Mouse (Mus musculus) stomach, embryonic 14.5 days (tissue): ENCODE results near the gene 2010111I01Rik. TPM values are rescaled to one million over a fixed set of nuclear protein-coding genes. Genes with fewer than 3 reads are reported as not detected.
A peak's percentile ranks its signal among the peaks of the same experiment; 100 is the strongest.

Source experiments
- ATAC-seq: fragments of 200-750 bp; cut with Nextera tagmentation; 2 replicates; pipeline ENCODE4 v1.8.0; 2017; ENCODE audit warnings: low read depth, moderate TSS enrichment; ENCODE audit not compliant: insufficient number of reproducible peaks, insufficient read depth, low FRiP score
- H3K27ac ChIP-seq: fragments of 300-500 bp; sonication (generic); 2 replicates; pipeline ENCODE4 v1.5.1; 2014; ENCODE audit warnings: mild to moderate bottlenecking, low read length, moderate library complexity, mixed read lengths
- H3K27me3 ChIP-seq: fragments of 300-500 bp; sonication (generic); 2 replicates; pipeline ENCODE4 v1.6.1; 2014; ENCODE audit warnings: low read length, control low read depth, mixed read lengths; ENCODE audit not compliant: control insufficient read depth, insufficient read depth
- H3K36me3 ChIP-seq: fragments of 300-500 bp; sonication (generic); 2 replicates; pipeline ENCODE4 v1.6.1; 2014; ENCODE audit warnings: mild to moderate bottlenecking, control low read depth, low read length, moderate library complexity, mixed read lengths; ENCODE audit not compliant: control insufficient read depth, insufficient read depth
- H3K4me1 ChIP-seq: fragments of 300-500 bp; sonication (generic); 2 replicates; pipeline ENCODE4 v1.6.1; 2014; ENCODE audit warnings: low read length, control low read depth, mixed read lengths; ENCODE audit not compliant: control insufficient read depth, insufficient read depth
- H3K4me2 ChIP-seq: fragments of 300-500 bp; sonication (generic); replicated peaks from 2 replicates; pipeline ENCODE4 v1.6.1; 2014; ENCODE audit warnings: low read depth, low read length, control low read depth
- H3K4me3 ChIP-seq: fragments of 300-500 bp; sonication (generic); 2 replicates; pipeline ENCODE4 v1.5.1; 2014; ENCODE audit warnings: low read depth, low read length, control low read depth
- H3K9ac ChIP-seq: fragments of 300-500 bp; sonication (generic); replicated peaks from 2 replicates; pipeline ENCODE4 v1.6.1; 2014; ENCODE audit warnings: low read depth, mild to moderate bottlenecking, control low read depth, low read length, moderate library complexity, mixed read lengths
- H3K9me3 ChIP-seq: fragments of 300-500 bp; sonication (generic); 2 replicates; pipeline ENCODE4 v1.6.1; 2016; ENCODE audit warnings: low read depth, low read length, control low read depth; ENCODE audit not compliant: control insufficient read depth
- WGBS: fragments of 180-500 bp; shearing (Covaris S2); extraction: QIAGEN DNeasy Blood & Tissue Kit; methylation state at CpG from one replicate; pipeline ENCODE4 v1.1.7; 2014; 5-methylcytosine and 5-hydroxymethylcytosine counted together
- polyA plus RNA-seq: library from polyadenylated mRNA; unstranded; fragments of >200 nt; fragmentation: Nextera tagmentation; extraction: Ambion mirVana; gene quantifications from 2 replicates; pipeline ENCODE4 v1.2.1, GENCODE M21; 2014

Gene 2010111I01Rik
- polyA plus RNA-seq, 1 experiment from 2014 or later = 140 TPM

DNA sequence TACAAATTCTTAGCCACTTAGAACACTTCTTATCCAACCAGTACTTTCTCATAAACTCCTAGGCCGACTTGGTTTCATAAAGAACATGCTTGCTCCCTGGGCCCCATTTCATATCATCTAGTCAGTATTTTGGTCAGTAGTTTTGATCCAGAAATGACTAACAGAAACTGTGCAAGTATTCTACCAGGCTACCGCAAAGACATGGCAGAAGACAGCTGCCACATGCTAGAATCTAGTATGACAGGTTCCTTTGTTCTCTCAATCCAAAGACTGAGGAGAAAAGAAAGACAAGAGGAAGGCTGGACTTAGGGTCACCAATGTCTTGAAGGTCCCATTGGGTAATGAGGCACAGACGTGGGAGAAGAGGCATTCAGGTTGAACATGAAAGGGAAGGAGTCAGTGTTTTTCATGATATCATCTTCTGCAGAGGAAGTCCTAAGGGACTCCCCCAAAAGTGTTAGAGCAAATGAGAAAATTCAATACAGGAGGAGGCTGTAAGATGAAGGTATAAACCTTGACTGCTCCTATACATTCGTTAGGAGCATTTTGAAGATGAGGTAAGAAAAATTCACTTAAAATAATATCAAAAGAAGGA is 216.0 kb downstream of the 2010111I01Rik start:
- Histone ChIP-seq H3K9me3 (no peaks in the 10 kb centered on the region), H3K4me2 (no peak overlapping the region), H3K4me1 (0 out of 2 replicates have a peak, but pooled peaks cover under 1% of the 10 kb centered on the region), H3K36me3 (no peaks in the 10 kb centered on the region), H3K9ac (no peak overlapping the region), H3K27ac (no peak overlapping the region), H3K4me3 (no peak overlapping the region), H3K27me3 (no peaks in the 10 kb centered on the region)
- no peak for ATAC-seq
- WGBS = 84% methylated on average over 4 of the region's 4 CpGs

GRCm38 (mm10) chr13:63184946-63185345 is 220.3 kb downstream of the 2010111I01Rik start:
- H3K4me1 ChIP-seq = peaks cover 17% of the 10 kb centered on the region
- H3K9ac ChIP-seq = no peak overlapping the region
- WGBS = 87% methylated on average over 6 of the region's 6 CpGs
- no peak overlapping the region for H3K27ac ChIP-seq
- ATAC-seq = no peak
- H3K36me3 ChIP-seq = no peaks in the 10 kb centered on the region
- H3K27me3 ChIP-seq = no peaks in the 10 kb centered on the region
- no peaks in the 10 kb centered on the region for H3K9me3 ChIP-seq
- no peak overlapping the region for H3K4me3 ChIP-seq
- no peak overlapping the region for H3K4me2 ChIP-seq

- no peak overlapping the region for H3K4me2 ChIP-seq
- WGBS = 72% methylated on average over 4 of the region's 4 CpGs
- no peak overlapping the region for H3K4me3 ChIP-seq
- H3K9me3 ChIP-seq = no peaks in the 10 kb centered on the region
- no peaks in the 10 kb centered on the region for H3K36me3 ChIP-seq
- ATAC-seq = no peak
- H3K27ac ChIP-seq = no peak overlapping the region
- no peak overlapping the region for H3K9ac ChIP-seq
- H3K4me1 ChIP-seq = peaks cover 17% of the 10 kb centered on the region
- H3K27me3 ChIP-seq = no peaks in the 10 kb centered on the region
Observed at GRCm38 (mm10) chr13:63186217-63186616, 221.5 kb downstream of the 2010111I01Rik start.

GRCm38 (mm10) chr13:63186642-63187041 is 221.9 kb downstream of the 2010111I01Rik start:
- Histone ChIP-seq H3K27me3 (no peaks in the 10 kb centered on the region), H3K4me2 (no peak overlapping the region), H3K36me3 (no peaks in the 10 kb centered on the region), H3K9ac (no peak overlapping the region), H3K27ac (no peak overlapping the region), H3K4me3 (no peak overlapping the region), H3K9me3 (no peaks in the 10 kb centered on the region), H3K4me1 (peaks cover 17% of the 10 kb centered on the region)
- WGBS = 58% methylated on average over 1 of the region's 1 CpGs
- ATAC-seq = no peak

DNA sequence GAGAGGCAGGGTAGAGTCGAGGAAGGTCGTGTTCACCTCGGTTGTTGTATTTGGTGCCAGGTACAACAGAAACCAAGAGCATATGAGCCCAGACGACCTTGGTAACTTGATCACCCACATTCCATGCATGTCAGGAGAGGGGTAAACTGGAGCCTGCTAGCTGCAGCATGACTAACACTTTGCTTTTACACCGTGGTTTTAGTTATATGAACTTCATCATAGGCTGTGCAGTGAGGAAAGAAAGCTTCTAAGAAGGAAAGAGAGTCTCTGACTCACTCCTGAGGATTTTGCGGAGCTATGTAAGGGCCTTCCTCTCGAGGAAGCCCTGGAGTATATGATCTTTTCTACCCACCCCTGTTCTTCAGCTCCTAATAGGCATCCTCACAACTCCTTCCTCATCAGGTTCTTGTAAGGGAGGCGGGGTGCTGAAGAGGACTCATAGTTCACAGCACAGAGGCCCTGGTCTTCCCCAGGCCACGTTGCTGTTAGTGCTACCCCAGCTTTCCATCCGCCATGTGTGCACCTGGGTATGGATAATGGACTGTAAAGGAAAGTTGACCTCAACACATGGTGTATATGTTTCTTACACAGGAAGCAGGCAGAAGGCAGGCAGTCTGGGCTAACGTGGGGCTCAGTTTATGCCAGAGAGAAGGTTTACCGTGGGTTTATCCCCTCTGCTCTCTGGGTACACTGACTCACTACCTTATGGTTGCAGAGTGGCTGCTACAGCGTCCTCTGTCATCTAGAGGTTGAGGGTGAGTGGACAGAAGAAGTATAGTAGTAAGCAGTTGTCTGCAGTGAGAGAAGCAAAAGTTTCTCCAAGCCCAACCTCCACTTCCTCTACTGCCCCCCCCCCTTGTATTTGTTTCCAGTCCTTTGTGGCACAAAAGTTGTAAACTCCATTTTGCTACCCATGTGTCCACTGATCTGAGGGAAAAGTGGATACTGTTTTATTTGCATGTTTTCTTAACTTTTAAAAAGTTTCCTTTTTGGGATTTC is 222.8 kb downstream of the 2010111I01Rik start:
- Histone ChIP-seq H3K9ac (no peak overlapping the region), H3K4me1 (peaks cover 17% of the 10 kb centered on the region), H3K27ac (peak overlapping the region; percentile 63; the same call in 1 of the 2 replicates), H3K27me3 (no peaks in the 10 kb centered on the region), H3K36me3 (no peaks in the 10 kb centered on the region), H3K4me3 (no peak overlapping the region), H3K4me2 (no peak overlapping the region), H3K9me3 (no peaks in the 10 kb centered on the region)
- 44% methylated on average over 13 of the region's 13 CpGs for WGBS
- ATAC-seq = peak; percentile 83; the same call in 1 of the 2 replicates

DNA sequence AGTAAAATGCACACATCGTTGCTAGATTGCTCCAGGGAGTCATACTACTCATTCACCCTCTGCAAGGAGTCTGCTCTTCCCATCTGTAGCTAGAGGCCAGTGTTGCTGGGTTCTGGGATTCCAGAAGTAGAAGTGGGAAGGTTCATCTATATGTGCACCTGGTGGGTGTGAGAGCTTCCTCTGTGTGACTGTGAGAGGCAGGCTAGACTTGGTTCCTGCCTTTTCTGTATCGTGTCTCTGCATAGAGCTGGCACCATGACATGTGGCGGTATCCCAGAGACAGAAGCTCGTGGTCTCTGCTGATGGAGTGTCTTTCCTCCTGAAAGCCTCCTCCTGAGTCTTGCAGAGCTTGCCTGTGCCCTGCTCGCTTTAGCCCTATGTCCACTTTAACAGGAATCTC is 223.6 kb downstream of the 2010111I01Rik start:
- Histone ChIP-seq H3K27ac (peak overlapping the region; percentile 13; the same call in 1 of the 2 replicates), H3K4me2 (no peak overlapping the region), H3K9me3 (no peaks in the 10 kb centered on the region), H3K27me3 (no peaks in the 10 kb centered on the region), H3K9ac (no peak overlapping the region), H3K4me1 (peaks cover 17% of the 10 kb centered on the region), H3K36me3 (no peaks in the 10 kb centered on the region), H3K4me3 (no peak overlapping the region)
- WGBS = 66% methylated on average over 5 of the region's 5 CpGs
- ATAC-seq = no peak

GRCm38 (mm10) chr13:63188811-63189210 is 224.1 kb downstream of the 2010111I01Rik start:
- no peak for ATAC-seq
- H3K4me3 ChIP-seq = no peak overlapping the region
- no peak overlapping the region for H3K27ac ChIP-seq
- WGBS = 36% methylated on average over 2 of the region's 2 CpGs
- H3K27me3 ChIP-seq = no peaks in the 10 kb centered on the region
- H3K4me1 ChIP-seq = peaks cover 17% of the 10 kb centered on the region
- no peaks in the 10 kb centered on the region for H3K9me3 ChIP-seq
- H3K4me2 ChIP-seq = no peak overlapping the region
- no peaks in the 10 kb centered on the region for H3K36me3 ChIP-seq
- no peak overlapping the region for H3K9ac ChIP-seq

DNA sequence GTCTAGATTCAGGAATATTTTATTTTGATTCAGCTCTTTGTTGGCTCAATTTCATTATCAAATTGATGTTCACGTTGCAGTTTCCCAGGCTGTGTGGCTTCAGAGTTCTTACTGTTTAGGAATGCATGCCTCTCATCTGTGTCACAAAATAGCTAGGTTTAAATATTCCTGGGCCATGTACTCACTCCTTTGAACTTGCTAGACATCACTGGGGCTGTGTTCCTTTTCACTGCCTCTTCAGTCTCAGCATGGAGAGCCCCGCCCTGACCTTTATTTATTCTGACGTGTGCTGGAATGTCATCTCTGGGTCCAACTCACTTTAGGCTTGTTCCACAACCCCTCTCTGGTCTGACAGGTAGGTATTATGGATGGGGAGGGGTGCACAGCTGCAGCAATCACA is 228.7 kb downstream of the 2010111I01Rik start:
- Histone ChIP-seq H3K4me3 (no peak overlapping the region), H3K27me3 (no peaks in the 10 kb centered on the region), H3K4me2 (no peak overlapping the region), H3K27ac (no peak overlapping the region), H3K9ac (no peak overlapping the region), H3K4me1 (no peaks in the 10 kb centered on the region), H3K9me3 (no peaks in the 10 kb centered on the region), H3K36me3 (no peaks in the 10 kb centered on the region)
- no peak for ATAC-seq
- 57% methylated on average over 3 of the region's 3 CpGs for WGBS
